Mouse (Mus musculus): ENCODE measurements at regions not wholly inside any gene's neighbourhood (a gene's known extent, or its start where the extent isn't known, plus 50 kb on each side); places are given as distances from the start of the nearest gene placed in this dataset.

DNA sequence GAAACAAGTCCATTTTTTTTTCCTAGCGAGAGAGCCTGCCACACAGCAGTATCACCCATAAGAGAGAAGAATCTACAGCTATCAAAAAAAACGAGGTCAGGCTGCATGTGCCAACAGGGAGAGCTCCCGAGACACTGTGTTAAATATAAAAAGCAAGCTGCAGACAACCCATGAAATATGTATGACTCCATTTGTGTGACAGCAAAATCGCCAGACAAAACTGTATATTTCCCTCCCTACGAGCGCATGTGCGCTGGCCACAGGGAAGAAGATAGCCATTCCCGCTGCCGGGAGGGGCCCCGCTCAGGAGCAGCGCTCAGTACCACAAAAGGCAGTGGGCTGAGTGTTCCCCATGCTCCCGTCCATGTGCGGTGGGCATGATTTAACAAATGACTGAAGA lies 93.3 kb upstream of the A530016L24Rik start:
- ATAC-seq (no peak), DNase-seq (ENCODE audit: low spot score) (no peak)
- WGBS, result 47% methylated on average over 13 of the region's 13 CpGs
- Histone ChIP-seq H3K9me3 (ENCODE audit: low read length) (no peaks in the 10 kb centered on the region), H3K9ac (replicated peaks; ENCODE audit: low read length) (no peak overlapping the region), H3K36me3 (ENCODE audit: insufficient read depth, low read length) (no peaks in the 10 kb centered on the region), H3K4me2 (ENCODE audit: low read depth, low read length) (peak overlapping the region; percentile 2; the same call in 1 of the 2 replicates), H3K27ac (no peak overlapping the region), H3K4me1 (ENCODE audit: insufficient read depth, low read length) (0 out of 2 replicates have a peak, but pooled peaks cover 7% of the 10 kb centered on the region), H3K27me3 (ENCODE audit: insufficient read depth, low read length) (no peaks in the 10 kb centered on the region), H3K4me3 (ENCODE audit: low read length) (no peak overlapping the region)
- no peak for TF ChIP-seq CTCF (IDR thresholded peaks at IDR 0.05; ENCODE audit: low read depth)

DNA sequence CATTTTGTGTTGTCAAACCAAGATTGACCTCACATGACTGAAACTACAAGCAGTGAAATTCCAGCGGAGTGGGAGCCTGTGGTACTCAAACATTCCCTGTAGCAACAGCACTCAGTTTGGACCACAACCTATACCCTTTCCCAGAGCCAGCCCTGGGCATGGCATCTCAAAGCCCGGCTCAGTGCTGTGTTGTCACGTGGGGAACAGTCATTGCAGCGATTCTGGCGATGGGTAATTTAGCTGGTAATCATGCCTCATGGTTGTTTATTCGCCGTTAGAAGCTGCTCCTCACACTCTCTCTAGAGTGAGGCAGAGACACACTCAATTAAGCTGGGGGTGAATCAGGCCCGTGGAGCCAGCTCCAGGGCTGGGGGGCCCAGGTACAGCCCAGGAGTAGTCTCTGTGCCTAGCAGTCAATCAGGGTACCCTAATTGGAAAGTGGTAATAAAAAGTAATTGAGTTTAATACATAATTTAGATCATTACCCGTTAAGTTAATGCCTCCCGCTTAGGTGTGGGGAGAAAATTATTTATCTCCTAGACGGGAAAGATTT lies 85.5 kb upstream of the A530016L24Rik start:
- H3K9ac ChIP-seq (replicated peaks; ENCODE audit: low read length), result no peak overlapping the region
- no peak for TF ChIP-seq CTCF (IDR thresholded peaks at IDR 0.05; ENCODE audit: low read depth)
- ATAC-seq, result no peak
- H3K4me2 ChIP-seq (ENCODE audit: low read depth, low read length), result no peak overlapping the region
- DNase-seq (ENCODE audit: low spot score), result no peak
- 68% methylated on average over 11 of the region's 11 CpGs for WGBS
- H3K4me3 ChIP-seq (ENCODE audit: low read length), result no peak overlapping the region
- H3K4me1 ChIP-seq (ENCODE audit: insufficient read depth, low read length), result no peaks in the 10 kb centered on the region
- no peaks in the 10 kb centered on the region for H3K36me3 ChIP-seq (ENCODE audit: insufficient read depth, low read length)
- no peaks in the 10 kb centered on the region for H3K27me3 ChIP-seq (ENCODE audit: insufficient read depth, low read length)
- H3K9me3 ChIP-seq (ENCODE audit: low read length), result no peaks in the 10 kb centered on the region
- H3K27ac ChIP-seq, result no peak overlapping the region

GRCm38 (mm10) chr12:112404338-112404737 lies 84.9 kb upstream of the A530016L24Rik start:
- DNase-seq (ENCODE audit: low spot score) (no peak), ATAC-seq (no peak)
- Histone ChIP-seq H3K4me3 (ENCODE audit: low read length) (no peak overlapping the region), H3K27me3 (ENCODE audit: insufficient read depth, low read length) (no peaks in the 10 kb centered on the region), H3K4me1 (ENCODE audit: insufficient read depth, low read length) (no peaks in the 10 kb centered on the region), H3K27ac (no peak overlapping the region), H3K9me3 (ENCODE audit: low read length) (no peaks in the 10 kb centered on the region), H3K36me3 (ENCODE audit: insufficient read depth, low read length) (no peaks in the 10 kb centered on the region), H3K4me2 (ENCODE audit: low read depth, low read length) (no peak overlapping the region), H3K9ac (replicated peaks; ENCODE audit: low read length) (no peak overlapping the region)
- no peak for TF ChIP-seq CTCF (IDR thresholded peaks at IDR 0.05; ENCODE audit: low read depth)
- 68% methylated on average over 12 of the region's 12 CpGs for WGBS

GRCm38 (mm10) chr12:112405781-112406213 lies 83.5 kb upstream of the A530016L24Rik start:
- Histone ChIP-seq H3K36me3 (ENCODE audit: insufficient read depth, low read length) (no peaks in the 10 kb centered on the region), H3K9ac (replicated peaks; ENCODE audit: low read length) (no peak overlapping the region), H3K27ac (no peak overlapping the region), H3K27me3 (ENCODE audit: insufficient read depth, low read length) (no peaks in the 10 kb centered on the region), H3K4me3 (ENCODE audit: low read length) (no peak overlapping the region), H3K4me2 (ENCODE audit: low read depth, low read length) (no peak overlapping the region), H3K9me3 (ENCODE audit: low read length) (no peaks in the 10 kb centered on the region), H3K4me1 (ENCODE audit: insufficient read depth, low read length) (0 out of 2 replicates have a peak, but pooled peaks cover 3% of the 10 kb centered on the region)
- TF ChIP-seq CTCF (IDR thresholded peaks at IDR 0.05; ENCODE audit: low read depth), result no peak
- no peak for DNase-seq (ENCODE audit: low spot score)
- 68% methylated on average over 12 of the region's 12 CpGs for WGBS
- no peak for ATAC-seq

DNA sequence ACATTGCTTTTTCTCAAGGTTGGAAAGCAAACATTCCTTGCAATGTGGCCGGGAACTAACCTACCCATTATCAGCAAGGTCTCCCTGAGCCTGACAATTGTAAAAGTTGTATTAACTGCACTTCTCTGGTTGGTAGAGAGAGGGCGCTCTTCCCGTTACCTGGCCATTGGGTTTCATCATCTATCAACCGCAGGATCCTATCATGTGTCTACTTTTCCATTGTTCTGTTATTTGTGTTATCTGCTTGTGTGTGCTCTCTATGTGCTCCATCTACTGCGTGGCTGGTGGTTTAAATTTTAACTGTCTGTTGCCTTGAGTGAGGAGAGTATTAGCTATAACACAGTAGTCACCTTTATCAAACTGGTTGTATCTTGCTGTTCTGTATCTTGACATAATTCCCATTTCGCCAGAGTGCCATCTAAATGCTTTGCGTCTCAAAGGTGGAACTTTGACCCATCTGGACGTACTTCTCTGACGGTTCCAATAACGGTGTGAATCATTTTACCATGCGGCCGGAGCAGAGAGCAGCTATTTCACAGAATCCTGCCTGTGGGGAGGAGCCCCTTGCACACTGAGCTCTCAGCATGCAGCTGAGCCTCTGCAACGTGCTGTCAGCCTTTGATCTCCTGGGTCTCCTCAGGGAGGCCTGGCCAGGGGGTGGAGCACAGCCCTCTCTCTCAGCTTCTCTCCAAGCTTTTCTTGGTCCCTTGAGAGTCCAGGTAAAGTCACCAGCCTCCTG lies 77.5 kb upstream of the A530016L24Rik start:
- Histone ChIP-seq H3K4me2 (ENCODE audit: low read depth, low read length) (no peak overlapping the region), H3K27ac (no peak overlapping the region), H3K9ac (replicated peaks; ENCODE audit: low read length) (no peak overlapping the region), H3K9me3 (ENCODE audit: low read length) (no peaks in the 10 kb centered on the region), H3K4me1 (ENCODE audit: insufficient read depth, low read length) (peaks cover 3% of the 10 kb centered on the region; the same call in 1 of the 2 replicates), H3K4me3 (ENCODE audit: low read length) (no peak overlapping the region), H3K36me3 (ENCODE audit: insufficient read depth, low read length) (no peaks in the 10 kb centered on the region), H3K27me3 (ENCODE audit: insufficient read depth, low read length) (no peaks in the 10 kb centered on the region)
- TF ChIP-seq CTCF (IDR thresholded peaks at IDR 0.05; ENCODE audit: low read depth), result peak; percentile 74
- DNase-seq (ENCODE audit: low spot score) (peak; percentile 36), ATAC-seq (peak; percentile 51; the same call in 1 of the 2 replicates)
- 17% methylated on average over 13 of the region's 13 CpGs for WGBS

GRCm38 (mm10) chr12:112412351-112412697 lies 76.9 kb upstream of the A530016L24Rik start:
- H3K36me3 ChIP-seq (ENCODE audit: insufficient read depth, low read length), result no peaks in the 10 kb centered on the region
- TF ChIP-seq CTCF (IDR thresholded peaks at IDR 0.05; ENCODE audit: low read depth), result no peak
- no peak overlapping the region for H3K27ac ChIP-seq
- ATAC-seq (no peak), DNase-seq (ENCODE audit: low spot score) (no peak)
- no peak overlapping the region for H3K4me2 ChIP-seq (ENCODE audit: low read depth, low read length)
- H3K4me1 ChIP-seq (ENCODE audit: insufficient read depth, low read length), result peaks cover 3% of the 10 kb centered on the region; the same call in 1 of the 2 replicates
- no peak overlapping the region for H3K4me3 ChIP-seq (ENCODE audit: low read length)
- WGBS, result 56% methylated on average over 2 of the region's 2 CpGs
- no peaks in the 10 kb centered on the region for H3K27me3 ChIP-seq (ENCODE audit: insufficient read depth, low read length)
- H3K9ac ChIP-seq (replicated peaks; ENCODE audit: low read length), result no peak overlapping the region
- no peaks in the 10 kb centered on the region for H3K9me3 ChIP-seq (ENCODE audit: low read length)

- no peaks in the 10 kb centered on the region; the same call in 1 of the 2 replicates for H3K4me1 ChIP-seq (ENCODE audit: insufficient read depth, low read length)
- whole genome bisulfite sequencing, result 68% methylated on average over 18 of the region's 18 CpGs
- ATAC-seq (no peak), DNase-seq (ENCODE audit: low spot score) (no peak)
- no peak for TF ChIP-seq CTCF (IDR thresholded peaks at IDR 0.05; ENCODE audit: low read depth)
- no peak overlapping the region for H3K27ac ChIP-seq
- no peak overlapping the region for H3K9ac ChIP-seq (replicated peaks; ENCODE audit: low read length)
- no peaks in the 10 kb centered on the region for H3K27me3 ChIP-seq (ENCODE audit: insufficient read depth, low read length)
- H3K36me3 ChIP-seq (ENCODE audit: insufficient read depth, low read length), result no peaks in the 10 kb centered on the region
- no peaks in the 10 kb centered on the region for H3K9me3 ChIP-seq (ENCODE audit: low read length)
- no peak overlapping the region for H3K4me2 ChIP-seq (ENCODE audit: low read depth, low read length)
- no peak overlapping the region for H3K4me3 ChIP-seq (ENCODE audit: low read length)
Measured at GRCm38 (mm10) chr12:112415926-112416473, 73.2 kb upstream of the A530016L24Rik start.
